Mouse (Mus musculus) C2C12 (cell line): ENCODE data around the gene Rab5if.
"Not testable (repeated sequence)": the region's sequence is repeated elsewhere in the genome, so short reads cannot be mapped to it uniquely, and the experiment has no call there.

ENCODE experiments used
- CTCF ChIP-seq: IDR thresholded peaks from one replicate; pipeline ENCODE4 v1.5.1; 2011; ENCODE audit not compliant: control insufficient read depth, insufficient read depth, insufficient read length
- MAX ChIP-seq: IDR thresholded peaks from one replicate; pipeline ENCODE4 v1.6.1; 2011; ENCODE audit warnings: mild to moderate bottlenecking, control low read depth
- MYOD1 ChIP-seq: IDR thresholded peaks from one replicate; pipeline ENCODE4 v1.6.1; 2011; ENCODE audit warnings: low read depth; ENCODE audit not compliant: control insufficient read depth, insufficient read length
- MYOG ChIP-seq: IDR thresholded peaks from one replicate; pipeline ENCODE4 v1.6.1; 2011; ENCODE audit not compliant: control insufficient read depth, insufficient read length; ENCODE audit errors: extremely low read depth
- USF1 ChIP-seq: IDR thresholded peaks from one replicate; pipeline ENCODE4 v1.6.1; 2011; ENCODE audit warnings: low read depth, mild to moderate bottlenecking, control low read depth, moderate library complexity

- TF ChIP-seq CTCF, result peak; percentile 13
- TF ChIP-seq MAX, MYOD1, USF1, MYOG: not testable (repeated sequence)
Measured at GRCm38 (mm10) chr2:156853999-156854771, 8.7 kb upstream of the Rab5if start.
